In the genomic region with DNA sequence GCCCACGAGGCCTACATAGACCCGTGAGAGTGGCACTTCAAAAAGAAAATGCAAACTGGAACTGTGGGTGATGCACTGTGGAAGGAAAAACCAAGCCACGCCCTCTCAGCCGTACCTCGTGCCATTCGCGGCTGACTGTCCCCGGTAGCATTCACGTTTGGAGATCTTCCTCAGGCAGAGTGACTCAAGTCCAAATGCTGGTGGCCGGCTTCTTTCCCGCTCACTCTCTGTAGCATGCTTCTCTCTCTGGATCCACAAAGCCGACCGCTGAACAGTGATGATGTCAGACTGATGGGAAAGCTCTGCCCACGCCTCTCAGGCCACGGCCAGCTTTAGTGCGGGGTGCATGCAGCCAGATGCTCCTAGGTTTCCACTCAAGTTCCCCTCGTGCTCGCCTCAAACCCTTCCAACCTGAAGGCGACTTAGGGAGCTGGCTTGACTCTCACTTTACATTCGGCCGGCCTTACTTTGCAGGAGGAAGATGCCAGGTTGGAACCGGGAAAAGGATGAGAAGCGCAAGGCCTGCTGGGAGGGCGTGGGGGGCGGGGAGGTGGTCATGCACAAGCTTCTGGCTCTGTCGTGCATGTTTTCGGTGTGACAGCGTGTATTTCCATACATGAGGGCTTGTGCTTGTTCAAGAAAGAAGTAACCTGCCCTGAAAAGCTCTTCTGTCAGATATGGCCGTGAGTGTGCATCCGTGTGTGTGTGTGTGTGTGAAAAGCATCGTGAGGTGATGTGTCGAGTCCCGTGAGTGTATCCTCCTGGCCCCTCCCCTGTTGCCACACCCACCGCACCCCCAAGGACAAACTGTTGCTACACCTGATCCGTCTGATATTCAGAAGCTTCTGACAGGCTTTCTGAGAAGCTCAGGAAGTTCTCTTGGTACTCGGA, we compare ENCODE assay signal across 8 mouse cellular contexts. TPM values are rescaled to one million over a fixed set of nuclear protein-coding genes. Genes with fewer than 3 reads are reported as not detected.
DNase-seq lines count a peak whose midpoint lies in the region; ATAC-seq and TF ChIP-seq lines count a peak whose summit lies in the region.

No protein-coding gene starts in this region.

- no peak overlapping the region for H3K27ac ChIP-seq in kidney, embryonic 14.5 days (ENCODE audit: low read depth, low read length)
- no peak overlapping the region for H3K27ac ChIP-seq in forebrain, embryonic 11.5 days (ENCODE audit: low read depth, low read length)
- H3K27ac ChIP-seq in intestine, embryonic 16.5 days (ENCODE audit: low read length) = no peak overlapping the region
- H3K27ac ChIP-seq in stomach, postnatal 0 days (replicated peaks) = no peak overlapping the region

- WGBS in kidney, embryonic 14.5 days = 30% methylated on average over 36 of the region's 36 CpGs
- 39% methylated on average over 36 of the region's 36 CpGs for WGBS in forebrain, embryonic 11.5 days
- WGBS in intestine, embryonic 16.5 days = 28% methylated on average over 36 of the region's 36 CpGs
- WGBS in stomach, postnatal 0 days = 22% methylated on average over 36 of the region's 36 CpGs

- no peaks in the 10 kb centered on the region for H3K9me3 ChIP-seq in kidney, embryonic 14.5 days (ENCODE audit: control insufficient read depth, low read length)
- H3K9me3 ChIP-seq in forebrain, embryonic 11.5 days (ENCODE audit: control insufficient read depth, low read length) = no peaks in the 10 kb centered on the region
- no peaks in the 10 kb centered on the region for H3K9me3 ChIP-seq in intestine, embryonic 16.5 days (ENCODE audit: control insufficient read depth, low read length)
- H3K9me3 ChIP-seq in megakaryocyte, embryonic 14.5 days = peaks cover 20% of the 10 kb centered on the region
- no peaks in the 10 kb centered on the region for H3K9me3 ChIP-seq in stomach, postnatal 0 days (ENCODE audit: control insufficient read depth, low read length)

- ATAC-seq in kidney, embryonic 14.5 days (ENCODE audit: low FRiP score, low TSS enrichment) = peak; percentile 78
- peak; percentile 64; the same call in 1 of the 2 replicates for ATAC-seq in forebrain, embryonic 11.5 days (replicated peaks; ENCODE audit: low FRiP score)
- ATAC-seq in intestine, embryonic 16.5 days = peak; percentile 45; the same call in 1 of the 2 replicates
- peak; percentile 39; the same call in 1 of the 2 replicates for ATAC-seq in stomach, postnatal 0 days (ENCODE audit: low FRiP score, low TSS enrichment)

- peak overlapping the region; percentile 40; the same call in 1 of the 2 replicates for H3K9ac ChIP-seq in kidney, embryonic 14.5 days (ENCODE audit: low read depth, low read length)
- peak overlapping the region; percentile 33 for H3K9ac ChIP-seq in forebrain, embryonic 11.5 days (ENCODE audit: low read length)
- H3K9ac ChIP-seq in intestine, embryonic 16.5 days (ENCODE audit: low read depth, low read length) = peak overlapping the region; percentile 36
- H3K9ac ChIP-seq in stomach, postnatal 0 days (ENCODE audit: low read length) = peak overlapping the region; percentile 31; the same call in 1 of the 2 replicates

- H3K4me2 ChIP-seq in kidney, embryonic 14.5 days (replicated peaks; ENCODE audit: low read depth, low read length) = peak overlapping the region; percentile 55
- H3K4me2 ChIP-seq in forebrain, embryonic 11.5 days (ENCODE audit: low read depth, low read length, severe bottlenecking) = peak overlapping the region; percentile 49
- H3K4me2 ChIP-seq in intestine, embryonic 16.5 days (ENCODE audit: low read depth, low read length) = peak overlapping the region; percentile 52
- H3K4me2 ChIP-seq in stomach, postnatal 0 days (replicated peaks; ENCODE audit: low read depth) = peak overlapping the region; percentile 55

- no peak for TF ChIP-seq EP300 in stomach, postnatal 0 days (optimal IDR thresholded peaks at IDR 0.05)

- H3K27me3 ChIP-seq in kidney, embryonic 14.5 days (ENCODE audit: control insufficient read depth, insufficient read depth, low read length) = no peaks in the 10 kb centered on the region
- H3K27me3 ChIP-seq in forebrain, embryonic 11.5 days (ENCODE audit: control insufficient read depth, insufficient read depth, low read length) = no peaks in the 10 kb centered on the region
- no peaks in the 10 kb centered on the region for H3K27me3 ChIP-seq in intestine, embryonic 16.5 days (replicated peaks; ENCODE audit: control insufficient read depth, insufficient read depth, low read length)
- peaks cover 20% of the 10 kb centered on the region for H3K27me3 ChIP-seq in megakaryocyte, embryonic 14.5 days (replicated peaks)
- no peaks in the 10 kb centered on the region for H3K27me3 ChIP-seq in stomach, postnatal 0 days (ENCODE audit: control insufficient read depth, insufficient read depth, low read length)

- H3K4me3 ChIP-seq in kidney, embryonic 14.5 days (ENCODE audit: low read length) = peak overlapping the region; percentile 33
- peak overlapping the region; percentile 24 for H3K4me3 ChIP-seq in forebrain, embryonic 11.5 days (ENCODE audit: low read depth, low read length)
- H3K4me3 ChIP-seq in intestine, embryonic 16.5 days (ENCODE audit: low read length) = peak overlapping the region; percentile 32
- peak overlapping the region; percentile 30 for H3K4me3 ChIP-seq in megakaryocyte, embryonic 14.5 days (replicated peaks)
- H3K4me3 ChIP-seq in stomach, postnatal 0 days (ENCODE audit: low read depth, low read length) = peak overlapping the region; percentile 31

- H3K36me3 ChIP-seq in kidney, embryonic 14.5 days (ENCODE audit: control insufficient read depth, insufficient read depth, low read length) = no peaks in the 10 kb centered on the region; the same call in 1 of the 2 replicates
- H3K36me3 ChIP-seq in forebrain, embryonic 11.5 days (ENCODE audit: control insufficient read depth, insufficient read depth, low read length) = no peaks in the 10 kb centered on the region
- no peaks in the 10 kb centered on the region for H3K36me3 ChIP-seq in intestine, embryonic 16.5 days (ENCODE audit: control insufficient read depth, insufficient read depth, low read length)
- H3K36me3 ChIP-seq in megakaryocyte, embryonic 14.5 days (replicated peaks; ENCODE audit: low read length) = no peaks in the 10 kb centered on the region
- H3K36me3 ChIP-seq in stomach, postnatal 0 days (ENCODE audit: control insufficient read depth, insufficient read depth, low read length) = no peaks in the 10 kb centered on the region

- TF ChIP-seq CTCF in stomach, postnatal 0 days (IDR thresholded peaks at IDR 0.05; ENCODE audit: low read depth) = no peak

- H3K4me1 ChIP-seq in kidney, embryonic 14.5 days (ENCODE audit: control insufficient read depth, insufficient read depth, low read length) = peaks cover 13% of the 10 kb centered on the region; the same call in 1 of the 2 replicates
- no peaks in the 10 kb centered on the region for H3K4me1 ChIP-seq in forebrain, embryonic 11.5 days (replicated peaks; ENCODE audit: control insufficient read depth, insufficient read depth, low read length)
- H3K4me1 ChIP-seq in intestine, embryonic 16.5 days (ENCODE audit: control insufficient read depth, insufficient read depth, low read length) = no peaks in the 10 kb centered on the region; the same call in 1 of the 2 replicates
- H3K4me1 ChIP-seq in megakaryocyte, embryonic 14.5 days = peaks cover 9% of the 10 kb centered on the region
- no peaks in the 10 kb centered on the region for H3K4me1 ChIP-seq in stomach, postnatal 0 days (replicated peaks; ENCODE audit: control insufficient read depth, insufficient read depth)

- no peak for DNase-seq in kidney, adult 11 months
- DNase-seq in ZHBTc4 (ENCODE audit: low read depth, low spot score) = peak; percentile 56
- peak; percentile 63 for DNase-seq in forebrain, embryonic 11.5 days (ENCODE audit: low spot score)
- peak; percentile 35 for DNase-seq in stomach, postnatal 0 days (ENCODE audit: low spot score)
- no peak for DNase-seq in frontal cortex, postnatal 14 days (ENCODE audit: low spot score in 2 of 2)

RNA-seq across cellular contexts. Expression of a gene that starts 39.5 kb away (rescaled TPM):
- 42.6 and 51.8 TPM in 2 replicates for polyA plus RNA-seq in kidney, embryonic 14.5 days (2014; fragmentation: Nextera tagmentation; extraction: Ambion mirVana)
- polyA plus RNA-seq in forebrain, embryonic 11.5 days (2014; fragmentation: Nextera tagmentation; extraction: Ambion mirVana) = 50.5 and 53.1 TPM in 2 replicates
- 49.2 and 53.7 TPM in 2 replicates for polyA plus RNA-seq in intestine, embryonic 16.5 days (2015; fragmentation: Nextera tagmentation; extraction: Ambion mirVana)
- 17.0 and 25.2 TPM in 2 replicates for polyA plus RNA-seq in megakaryocyte, embryonic 14.5 days (2012; ENCODE audit: insufficient read depth, low replicate concordance)
- polyA plus RNA-seq in stomach, postnatal 0 days (2015; fragmentation: Nextera tagmentation; extraction: Ambion mirVana) = 23.4 and 23.5 TPM in 2 replicates

RNA-seq across cellular contexts. Expression of a gene that starts 39.8 kb away (rescaled TPM):
- polyA plus RNA-seq in kidney, embryonic 14.5 days (2014; fragmentation: Nextera tagmentation; extraction: Ambion mirVana) = 205 and 217 TPM in 2 replicates
- 296 and 314 TPM in 2 replicates for polyA plus RNA-seq in forebrain, embryonic 11.5 days (2014; fragmentation: Nextera tagmentation; extraction: Ambion mirVana)
- polyA plus RNA-seq in intestine, embryonic 16.5 days (2015; fragmentation: Nextera tagmentation; extraction: Ambion mirVana) = 90.9 and 102 TPM in 2 replicates
- 52.5 and 67.8 TPM in 2 replicates for polyA plus RNA-seq in megakaryocyte, embryonic 14.5 days (2012; ENCODE audit: insufficient read depth, low replicate concordance)
- polyA plus RNA-seq in stomach, postnatal 0 days (2015; fragmentation: Nextera tagmentation; extraction: Ambion mirVana) = 58.8 and 58.9 TPM in 2 replicates

Comparison
In these comparisons a context has a peak if more than half of its experiments do, and no peak if none do; other contexts are left out.
1. DNase-seq: peak in ZHBTc4 (single experiment), forebrain, embryonic 11.5 days (single experiment) and stomach, postnatal 0 days (single experiment); none in kidney, adult 11 months (single experiment) and frontal cortex, postnatal 14 days (0 of 2).
2. Peak in every context shown above with its lines, with median percentiles within 50 percentile points of each other: ATAC-seq, H3K4me2 ChIP-seq, H3K4me3 ChIP-seq and H3K9ac ChIP-seq.